Comparison of ENCODE assay signal across 8 mouse cellular contexts in the genomic region with DNA sequence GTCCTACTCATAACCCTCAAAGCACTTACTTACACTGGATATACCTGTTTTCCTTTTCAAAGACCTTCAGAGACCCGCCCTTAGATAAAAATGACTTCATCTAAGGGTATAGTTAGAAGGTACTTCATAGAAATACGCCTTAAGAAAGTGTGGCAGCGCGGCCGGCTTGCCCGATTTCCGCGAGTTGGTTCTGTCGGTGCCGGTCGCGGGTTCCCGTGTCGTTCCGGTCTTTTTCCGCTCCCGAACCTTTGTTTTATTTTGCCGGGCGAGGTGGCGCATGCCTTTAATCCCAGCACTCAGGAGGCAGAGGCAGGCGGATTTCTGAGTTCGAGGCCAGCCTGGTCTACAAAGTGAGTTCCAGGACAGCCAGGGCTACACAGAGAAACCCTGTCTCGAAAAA. TPM values are rescaled to one million over a fixed set of nuclear protein-coding genes. Genes with fewer than 3 reads are reported as not detected.
DNase-seq lines count a peak whose midpoint lies in the region; ATAC-seq and TF ChIP-seq lines count a peak whose summit lies in the region.
"Not testable (repeated sequence)": the region's sequence is repeated elsewhere in the genome, so short reads cannot be mapped to it uniquely, and the experiment has no call there.

No protein-coding gene starts in this region.

- DNase-seq in CD4-positive, CD25-positive, alpha-beta regulatory T cell, adult 2 months (ENCODE audit: low read depth, low spot score): peak; percentile 92
- peak; percentile 82 for DNase-seq in embryonic facial prominence, embryonic 14.5 days (ENCODE audit: low spot score)
- DNase-seq in naive thymus-derived CD4-positive, alpha-beta T cell, adult 2 months (ENCODE audit: low read depth): peak; percentile 96

- not testable (repeated sequence) for H3K9me3 ChIP-seq in embryonic facial prominence, embryonic 14.5 days (ENCODE audit: control insufficient read depth, low read length); heart, embryonic 15.5 days (replicated peaks); kidney, embryonic 16.5 days (ENCODE audit: low read length); liver, embryonic 15.5 days (replicated peaks); stomach, embryonic 15.5 days

- 13% methylated on average over 23 of the region's 23 CpGs for WGBS in embryonic facial prominence, embryonic 14.5 days
- 13% methylated on average over 23 of the region's 23 CpGs for WGBS in heart, embryonic 15.5 days
- 13% methylated on average over 23 of the region's 23 CpGs for WGBS in kidney, embryonic 16.5 days
- 10% methylated on average over 23 of the region's 23 CpGs for WGBS in liver, embryonic 15.5 days (ENCODE audit: insufficient replicate concordance)
- 10% methylated on average over 23 of the region's 23 CpGs for WGBS in stomach, embryonic 15.5 days

- not testable (repeated sequence) for H3K36me3 ChIP-seq in embryonic facial prominence, embryonic 14.5 days (ENCODE audit: control insufficient read depth, insufficient read depth, low read length); heart, embryonic 15.5 days; kidney, embryonic 16.5 days (ENCODE audit: insufficient read depth, low read length); stomach, embryonic 15.5 days
- H3K36me3 ChIP-seq in liver, embryonic 15.5 days (replicated peaks): peaks cover 12% of the 10 kb centered on the region; the same call in 1 of the 2 replicates

- not testable (repeated sequence) for H3K27me3 ChIP-seq in embryonic facial prominence, embryonic 14.5 days (replicated peaks; ENCODE audit: control insufficient read depth, insufficient read depth, low read length); heart, embryonic 15.5 days; kidney, embryonic 16.5 days (ENCODE audit: insufficient read depth, low read length); liver, embryonic 15.5 days; stomach, embryonic 15.5 days (replicated peaks)

- peak overlapping the region; percentile 81 for H3K9ac ChIP-seq in embryonic facial prominence, embryonic 14.5 days (ENCODE audit: low read depth, low read length)
- H3K9ac ChIP-seq in heart, embryonic 15.5 days: peak overlapping the region; percentile 94
- H3K9ac ChIP-seq in kidney, embryonic 16.5 days (replicated peaks; ENCODE audit: low read length): peak overlapping the region; percentile 89
- H3K9ac ChIP-seq in liver, embryonic 15.5 days: peak overlapping the region; percentile 90
- H3K9ac ChIP-seq in stomach, embryonic 15.5 days: peak overlapping the region; percentile 90; the same call in 1 of the 2 replicates

- H3K4me3 ChIP-seq in bone marrow macrophage, adult 2 months (ENCODE audit: insufficient read depth, low read length): peak overlapping the region; percentile 92
- H3K4me3 ChIP-seq in embryonic facial prominence, embryonic 14.5 days (ENCODE audit: low read depth, low read length): peak overlapping the region; percentile 74
- peak overlapping the region; percentile 98 for H3K4me3 ChIP-seq in heart, embryonic 15.5 days
- peak overlapping the region; percentile 96 for H3K4me3 ChIP-seq in kidney, embryonic 16.5 days (ENCODE audit: low read length)
- H3K4me3 ChIP-seq in liver, embryonic 15.5 days (replicated peaks): peak overlapping the region; percentile 95
- peak overlapping the region; percentile 85 for H3K4me3 ChIP-seq in stomach, embryonic 15.5 days (replicated peaks)

- peak overlapping the region; percentile 92 for H3K4me2 ChIP-seq in embryonic facial prominence, embryonic 14.5 days (ENCODE audit: low read depth, low read length)
- H3K4me2 ChIP-seq in heart, embryonic 15.5 days: peak overlapping the region; percentile 90
- peak overlapping the region; percentile 77 for H3K4me2 ChIP-seq in kidney, embryonic 16.5 days (replicated peaks; ENCODE audit: low read depth, low read length)
- peak overlapping the region; percentile 89 for H3K4me2 ChIP-seq in liver, embryonic 15.5 days
- H3K4me2 ChIP-seq in stomach, embryonic 15.5 days: peak overlapping the region; percentile 83

- H3K4me1 ChIP-seq in bone marrow macrophage, adult 2 months (ENCODE audit: control insufficient read depth, insufficient read depth, low read length): peaks cover 14% of the 10 kb centered on the region
- H3K4me1 ChIP-seq in embryonic facial prominence, embryonic 14.5 days (ENCODE audit: control insufficient read depth, insufficient read depth, low read length); heart, embryonic 15.5 days (replicated peaks); kidney, embryonic 16.5 days (ENCODE audit: insufficient read depth, low read length); stomach, embryonic 15.5 days: not testable (repeated sequence)
- H3K4me1 ChIP-seq in liver, embryonic 15.5 days (replicated peaks): peaks cover 22% of the 10 kb centered on the region

- peak overlapping the region; percentile 70 for H3K27ac ChIP-seq in bone marrow macrophage, adult 2 months (ENCODE audit: insufficient read depth, low read depth, low read length)
- peak overlapping the region; percentile 80 for H3K27ac ChIP-seq in embryonic facial prominence, embryonic 14.5 days (replicated peaks; ENCODE audit: low read depth, low read length)
- H3K27ac ChIP-seq in heart, embryonic 15.5 days: peak overlapping the region; percentile 93
- H3K27ac ChIP-seq in kidney, embryonic 16.5 days (ENCODE audit: low read length): peak overlapping the region; percentile 90
- H3K27ac ChIP-seq in liver, embryonic 15.5 days (replicated peaks): peak overlapping the region; percentile 88
- H3K27ac ChIP-seq in stomach, embryonic 15.5 days: peak overlapping the region; percentile 93

- ATAC-seq in embryonic facial prominence, embryonic 14.5 days (ENCODE audit: low read depth); heart, embryonic 15.5 days (replicated peaks; ENCODE audit: insufficient number of reproducible peaks, insufficient read depth, low FRiP score, low read depth); kidney, embryonic 16.5 days (ENCODE audit: low FRiP score, low TSS enrichment); liver, embryonic 15.5 days (ENCODE audit: insufficient read depth); stomach, embryonic 15.5 days (ENCODE audit: insufficient read depth, low FRiP score, low read depth): not testable (repeated sequence)

- not testable (repeated sequence) for TF ChIP-seq CTCF in bone marrow macrophage, adult 2 months (IDR thresholded peaks at IDR 0.05; ENCODE audit: low read depth, low read length)

- not testable (repeated sequence) for TF ChIP-seq POLR2A in bone marrow macrophage, adult 2 months (IDR thresholded peaks at IDR 0.05; ENCODE audit: borderline replicate concordance, low read depth, low read length)

RNA-seq across cellular contexts. Expression of gene Taco1, which starts 0.8 kb away (rescaled TPM):
- 7.2 and 7.6 TPM in 2 replicates for polyA plus RNA-seq in bone marrow macrophage, adult 2 months (2012; ENCODE audit: insufficient read depth, insufficient read length, missing spikeins)
- 7.8 and 8.2 TPM in 2 replicates for polyA plus RNA-seq in embryonic facial prominence, embryonic 14.5 days (2014; fragmentation: Nextera tagmentation; extraction: Ambion mirVana)
- 10.1 and 11.5 TPM in 2 replicates for polyA plus RNA-seq in heart, embryonic 15.5 days (2015; fragmentation: Nextera tagmentation; extraction: Ambion mirVana)
- 13.0 and 13.2 TPM in 2 replicates for polyA plus RNA-seq in kidney, embryonic 16.5 days (2015; fragmentation: Nextera tagmentation; extraction: Ambion mirVana)
- polyA plus RNA-seq in liver, embryonic 15.5 days (2015; fragmentation: Nextera tagmentation; extraction: Ambion mirVana): 6.1 and 6.4 TPM in 2 replicates
- 9.8 and 11.5 TPM in 2 replicates for polyA plus RNA-seq in stomach, embryonic 15.5 days (2015; fragmentation: Nextera tagmentation; extraction: Ambion mirVana)

RNA-seq across cellular contexts. Expression of gene Map3k3, which starts 17.8 kb away (rescaled TPM):
- 67.0 and 70.9 TPM in 2 replicates for polyA plus RNA-seq in bone marrow macrophage, adult 2 months (2012; ENCODE audit: insufficient read depth, insufficient read length, missing spikeins)
- 30.4 and 31.9 TPM in 2 replicates for polyA plus RNA-seq in embryonic facial prominence, embryonic 14.5 days (2014; fragmentation: Nextera tagmentation; extraction: Ambion mirVana)
- polyA plus RNA-seq in heart, embryonic 15.5 days (2015; fragmentation: Nextera tagmentation; extraction: Ambion mirVana): 19.2 and 24.9 TPM in 2 replicates
- 12.7 and 22.6 TPM in 2 replicates for polyA plus RNA-seq in kidney, embryonic 16.5 days (2015; fragmentation: Nextera tagmentation; extraction: Ambion mirVana)
- polyA plus RNA-seq in liver, embryonic 15.5 days (2015; fragmentation: Nextera tagmentation; extraction: Ambion mirVana): 5.2 and 6.0 TPM in 2 replicates
- 18.0 and 19.5 TPM in 2 replicates for polyA plus RNA-seq in stomach, embryonic 15.5 days (2015; fragmentation: Nextera tagmentation; extraction: Ambion mirVana)

RNA-seq across cellular contexts. Expression of gene Dcaf7, which starts 29.9 kb away (rescaled TPM):
- 48.8 and 55.3 TPM in 2 replicates for polyA plus RNA-seq in bone marrow macrophage, adult 2 months (2012; ENCODE audit: insufficient read depth, insufficient read length, missing spikeins)
- polyA plus RNA-seq in embryonic facial prominence, embryonic 14.5 days (2014; fragmentation: Nextera tagmentation; extraction: Ambion mirVana): 56.0 and 62.8 TPM in 2 replicates
- 35.0 and 48.7 TPM in 2 replicates for polyA plus RNA-seq in heart, embryonic 15.5 days (2015; fragmentation: Nextera tagmentation; extraction: Ambion mirVana)
- polyA plus RNA-seq in kidney, embryonic 16.5 days (2015; fragmentation: Nextera tagmentation; extraction: Ambion mirVana): 73.6 and 74.7 TPM in 2 replicates
- 26.6 and 29.6 TPM in 2 replicates for polyA plus RNA-seq in liver, embryonic 15.5 days (2015; fragmentation: Nextera tagmentation; extraction: Ambion mirVana)
- 54.6 and 57.6 TPM in 2 replicates for polyA plus RNA-seq in stomach, embryonic 15.5 days (2015; fragmentation: Nextera tagmentation; extraction: Ambion mirVana)

RNA-seq across cellular contexts. Expression of gene Kcnh6, which starts 58.7 kb away (rescaled TPM):
- not detected in 2 replicates for polyA plus RNA-seq in bone marrow macrophage, adult 2 months (2012; ENCODE audit: insufficient read depth, insufficient read length, missing spikeins)
- polyA plus RNA-seq in embryonic facial prominence, embryonic 14.5 days (2014; fragmentation: Nextera tagmentation; extraction: Ambion mirVana): 2.5 and 2.6 TPM in 2 replicates
- polyA plus RNA-seq in heart, embryonic 15.5 days (2015; fragmentation: Nextera tagmentation; extraction: Ambion mirVana): 0.08 and 0.46 TPM in 2 replicates
- 0.19 and 0.25 TPM in 2 replicates for polyA plus RNA-seq in kidney, embryonic 16.5 days (2015; fragmentation: Nextera tagmentation; extraction: Ambion mirVana)
- polyA plus RNA-seq in liver, embryonic 15.5 days (2015; fragmentation: Nextera tagmentation; extraction: Ambion mirVana): 0.05 and 0.07 TPM in 2 replicates
- polyA plus RNA-seq in stomach, embryonic 15.5 days (2015; fragmentation: Nextera tagmentation; extraction: Ambion mirVana): 0.80 and 1.3 TPM in 2 replicates
